Mouse (Mus musculus): ENCODE data around the gene Apol11b. TPM values are rescaled to one million over a fixed set of nuclear protein-coding genes. Genes with fewer than 3 reads are reported as not detected.

Gene Apol11b
- polyA plus RNA-seq, 1 experiment from 2014 or later: 0.25 TPM

GRCm38 (mm10) chr15:77593557-77593956 is 49.5 kb downstream of the Apol11b start:
- Histone ChIP-seq H3K36me3 (ENCODE audit: insufficient read depth, low read length) (no peaks in the 10 kb centered on the region), H3K4me2 (replicated peaks; ENCODE audit: low read depth, low read length) (no peak overlapping the region), H3K9me3 (ENCODE audit: low read length) (no peaks in the 10 kb centered on the region), H3K4me3 (ENCODE audit: low read depth, low read length) (no peak overlapping the region), H3K4me1 (ENCODE audit: insufficient read depth, low read depth, low read length) (no peaks in the 10 kb centered on the region), H3K27ac (ENCODE audit: low read length) (no peak overlapping the region), H3K27me3 (replicated peaks; ENCODE audit: insufficient read depth, low read length) (no peaks in the 10 kb centered on the region), H3K9ac (replicated peaks; ENCODE audit: low read depth) (no peak overlapping the region)
- 33% methylated on average over 1 of the region's 1 CpGs for WGBS
- ATAC-seq (no peak), DNase-seq (ENCODE audit: low spot score) (no peak)
- no peak for TF ChIP-seq EP300 (IDR thresholded peaks at IDR 0.05)
- no peak for TF ChIP-seq CTCF (IDR thresholded peaks at IDR 0.05)

DNA sequence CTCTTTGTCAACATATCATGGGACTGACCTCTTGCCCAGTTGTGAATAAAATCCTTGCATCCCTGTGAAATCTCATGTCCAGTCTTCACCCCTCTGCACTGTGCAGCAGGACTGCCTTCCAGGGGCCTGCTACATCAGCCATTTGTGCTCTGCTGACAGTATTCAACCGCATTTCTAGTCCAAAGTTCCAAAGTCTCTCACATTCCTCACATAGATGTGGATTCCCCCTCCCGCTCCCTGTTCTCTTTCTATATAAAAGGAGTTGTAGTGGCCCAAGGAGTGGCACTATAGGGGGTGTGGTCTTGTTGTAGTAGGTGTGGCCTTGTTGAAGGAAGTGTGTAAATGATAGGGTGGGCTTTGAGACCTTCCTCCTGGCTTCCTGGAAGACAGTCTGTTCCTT is 52.2 kb downstream of the Apol11b start:
- DNase-seq (ENCODE audit: low spot score) (no peak), ATAC-seq (no peak)
- 46% methylated on average over 2 of the region's 2 CpGs for WGBS
- H3K36me3 ChIP-seq (ENCODE audit: insufficient read depth, low read length): no peaks in the 10 kb centered on the region
- H3K9me3 ChIP-seq (ENCODE audit: low read length): no peaks in the 10 kb centered on the region
- H3K27me3 ChIP-seq (replicated peaks; ENCODE audit: insufficient read depth, low read length): no peaks in the 10 kb centered on the region
- TF ChIP-seq EP300 (IDR thresholded peaks at IDR 0.05) (no peak), CTCF (IDR thresholded peaks at IDR 0.05) (no peak)
- H3K4me2 ChIP-seq (replicated peaks; ENCODE audit: low read depth, low read length): no peak overlapping the region
- no peak overlapping the region for H3K9ac ChIP-seq (replicated peaks; ENCODE audit: low read depth)
- H3K27ac ChIP-seq (ENCODE audit: low read length): no peak overlapping the region
- no peak overlapping the region for H3K4me3 ChIP-seq (ENCODE audit: low read depth, low read length)
- H3K4me1 ChIP-seq (ENCODE audit: insufficient read depth, low read depth, low read length): no peaks in the 10 kb centered on the region

DNA sequence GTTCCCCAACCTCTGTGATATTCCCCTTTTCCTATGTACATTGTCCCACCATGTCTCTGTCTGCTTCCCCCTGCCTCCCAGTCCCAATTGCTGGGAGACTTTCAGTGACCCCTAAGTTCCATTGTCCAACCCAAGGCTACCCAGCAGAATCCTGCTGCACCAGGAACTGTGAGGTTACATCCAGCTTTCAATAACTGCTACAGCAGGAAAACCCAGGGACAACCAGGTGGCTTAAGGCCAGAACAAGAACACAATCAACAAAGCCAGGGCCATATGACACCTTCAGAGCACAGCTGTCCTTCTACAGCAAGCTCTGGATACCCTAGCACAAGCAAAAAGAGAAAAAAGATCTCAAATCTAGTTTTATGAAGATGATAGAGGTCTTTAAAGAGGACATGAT is 54.1 kb downstream of the Apol11b start:
- H3K27me3 ChIP-seq (replicated peaks; ENCODE audit: insufficient read depth, low read length): no peaks in the 10 kb centered on the region
- no peaks in the 10 kb centered on the region for H3K4me1 ChIP-seq (ENCODE audit: insufficient read depth, low read depth, low read length)
- no peaks in the 10 kb centered on the region for H3K36me3 ChIP-seq (ENCODE audit: insufficient read depth, low read length)
- ATAC-seq: no peak
- H3K4me3 ChIP-seq (ENCODE audit: low read depth, low read length): no peak overlapping the region
- H3K4me2 ChIP-seq (replicated peaks; ENCODE audit: low read depth, low read length): no peak overlapping the region
- H3K27ac ChIP-seq (ENCODE audit: low read length): no peak overlapping the region
- H3K9me3 ChIP-seq (ENCODE audit: low read length): no peaks in the 10 kb centered on the region
- DNase-seq (ENCODE audit: low spot score): no peak
- H3K9ac ChIP-seq (replicated peaks; ENCODE audit: low read depth): no peak overlapping the region
- no peak for TF ChIP-seq CTCF (IDR thresholded peaks at IDR 0.05)
- TF ChIP-seq EP300 (IDR thresholded peaks at IDR 0.05): no peak

- no peaks in the 10 kb centered on the region for H3K36me3 ChIP-seq (ENCODE audit: insufficient read depth, low read length)
- ATAC-seq: no peak
These were observed 56.1 kb downstream of the Apol11b start for GRCm38 (mm10) chr15:77587026-77587425.

More at GRCm38 (mm10) chr15:77587026-77587425, 56.1 kb downstream of the Apol11b start:
- H3K4me3 ChIP-seq (ENCODE audit: low read depth, low read length): no peak overlapping the region
- H3K9me3 ChIP-seq (ENCODE audit: low read length): no peaks in the 10 kb centered on the region
- no peak for DNase-seq (ENCODE audit: low spot score)
- no peak overlapping the region for H3K4me2 ChIP-seq (replicated peaks; ENCODE audit: low read depth, low read length)
- TF ChIP-seq EP300 (IDR thresholded peaks at IDR 0.05): no peak
- TF ChIP-seq CTCF (IDR thresholded peaks at IDR 0.05): no peak
- no peak overlapping the region for H3K9ac ChIP-seq (replicated peaks; ENCODE audit: low read depth)
- no peaks in the 10 kb centered on the region for H3K4me1 ChIP-seq (ENCODE audit: insufficient read depth, low read depth, low read length)
- H3K27ac ChIP-seq (ENCODE audit: low read length): no peak overlapping the region
- no peaks in the 10 kb centered on the region for H3K27me3 ChIP-seq (replicated peaks; ENCODE audit: insufficient read depth, low read length)

Other genes with a start within 250 kb of the Apol11b start
- 0.33 and 0.37 TPM in 2 replicates for gene Apol7a, start 244.2 kb downstream of the Apol11b start, polyA plus RNA-seq (2015; fragmentation: Nextera tagmentation; extraction: Ambion mirVana)
- gene Apol9a, start 232.2 kb downstream of the Apol11b start, polyA plus RNA-seq (2015; fragmentation: Nextera tagmentation; extraction: Ambion mirVana): 0.43 and 0.47 TPM in 2 replicates
- gene Apol7b, start 195.8 kb downstream of the Apol11b start, polyA plus RNA-seq (2015; fragmentation: Nextera tagmentation; extraction: Ambion mirVana): not detected in 2 replicates
- gene Apol10a, start 166.2 kb downstream of the Apol11b start, polyA plus RNA-seq (2015; fragmentation: Nextera tagmentation; extraction: Ambion mirVana): not detected in 2 replicates
- gene Apol11a, start 135.0 kb downstream of the Apol11b start, polyA plus RNA-seq (2015; fragmentation: Nextera tagmentation; extraction: Ambion mirVana): not detected in 2 replicates
- gene Apol7c, start 110.0 kb downstream of the Apol11b start, polyA plus RNA-seq (2015; fragmentation: Nextera tagmentation; extraction: Ambion mirVana): 0.11 and 0.14 TPM in 2 replicates
- not detected in 2 replicates for gene 1700025B11Rik, start 81.4 kb downstream of the Apol11b start, polyA plus RNA-seq (2015; fragmentation: Nextera tagmentation; extraction: Ambion mirVana)
- gene Apol10b, start 47.2 kb downstream of the Apol11b start, polyA plus RNA-seq (2015; fragmentation: Nextera tagmentation; extraction: Ambion mirVana): 0.14 TPM in 1 of 2 replicates, not detected in the other
- gene Gm36245, start 44.0 kb downstream of the Apol11b start, polyA plus RNA-seq (2015; fragmentation: Nextera tagmentation; extraction: Ambion mirVana): not detected in 2 replicates
- 0.10 TPM in 1 of 2 replicates, not detected in the other for gene Apol7e, start 55.6 kb upstream of the Apol11b start, polyA plus RNA-seq (2015; fragmentation: Nextera tagmentation; extraction: Ambion mirVana)
- gene Apol9b, start 85.8 kb upstream of the Apol11b start, polyA plus RNA-seq (2015; fragmentation: Nextera tagmentation; extraction: Ambion mirVana): 0.14 and 0.31 TPM in 2 replicates
- 0.06 and 0.26 TPM in 2 replicates for gene Apol8, start 113.7 kb upstream of the Apol11b start, polyA plus RNA-seq (2015; fragmentation: Nextera tagmentation; extraction: Ambion mirVana)
- gene Myh9, start 198.9 kb upstream of the Apol11b start, polyA plus RNA-seq (2015; fragmentation: Nextera tagmentation; extraction: Ambion mirVana): 59.3 and 67.3 TPM in 2 replicates